Mouse (Mus musculus): ENCODE measurements around the gene Fancd2.

The Fancd2 gene

GRCm38 (mm10) chr6:113614152-113614551, 82.7 kb downstream of the Fancd2 start:
- no peak for DNase-seq

- no peak for DNase-seq
These were observed 83.5 kb downstream of the Fancd2 start for GRCm38 (mm10) chr6:113614997-113615396.

- DNase-seq = no peak
These were observed 84.0 kb downstream of the Fancd2 start for GRCm38 (mm10) chr6:113615489-113615888.

- peak; percentile 32 for DNase-seq
These were observed 91.9 kb downstream of the Fancd2 start for GRCm38 (mm10) chr6:113623386-113623785.

- DNase-seq = peak; percentile 89
These were observed 92.7 kb downstream of the Fancd2 start, which contains the start of gene Vhl for GRCm38 (mm10) chr6:113623941-113624751. TSS of gene Vhl (plus strand) at chr6:113623959.

- DNase-seq = no peak
These were observed 93.7 kb downstream of the Fancd2 start for GRCm38 (mm10) chr6:113624989-113625770.

- no peak for DNase-seq
These were observed 98.8 kb downstream of the Fancd2 start for GRCm38 (mm10) chr6:113630322-113630721.

GRCm38 (mm10) chr6:113632863-113633262, 101.4 kb downstream of the Fancd2 start:
- DNase-seq = no peak

- DNase-seq = peak; percentile 94
These were observed 107.0 kb downstream of the Fancd2 start, which contains the start of gene Irak2 for GRCm38 (mm10) chr6:113638302-113639040. TSS of gene Irak2 (plus strand) at chr6:113638467.

- peak; percentile 58 for DNase-seq
These were observed 107.7 kb downstream of the Fancd2 start for GRCm38 (mm10) chr6:113639201-113639600.

GRCm38 (mm10) chr6:113642605-113643004, 111.1 kb downstream of the Fancd2 start:
- DNase-seq = no peak

GRCm38 (mm10) chr6:113643021-113643420, 111.5 kb downstream of the Fancd2 start:
- DNase-seq = no peak

- DNase-seq = no peak
These were observed 112.5 kb downstream of the Fancd2 start for GRCm38 (mm10) chr6:113643967-113644366.

- peak; percentile 68 for DNase-seq
These were observed 113.3 kb downstream of the Fancd2 start for GRCm38 (mm10) chr6:113644808-113645207.

All from kidney, adult 11 months (tissue).